Mouse (Mus musculus): ENCODE results near the gene Zdhhc8.

Gene Zdhhc8

DNA sequence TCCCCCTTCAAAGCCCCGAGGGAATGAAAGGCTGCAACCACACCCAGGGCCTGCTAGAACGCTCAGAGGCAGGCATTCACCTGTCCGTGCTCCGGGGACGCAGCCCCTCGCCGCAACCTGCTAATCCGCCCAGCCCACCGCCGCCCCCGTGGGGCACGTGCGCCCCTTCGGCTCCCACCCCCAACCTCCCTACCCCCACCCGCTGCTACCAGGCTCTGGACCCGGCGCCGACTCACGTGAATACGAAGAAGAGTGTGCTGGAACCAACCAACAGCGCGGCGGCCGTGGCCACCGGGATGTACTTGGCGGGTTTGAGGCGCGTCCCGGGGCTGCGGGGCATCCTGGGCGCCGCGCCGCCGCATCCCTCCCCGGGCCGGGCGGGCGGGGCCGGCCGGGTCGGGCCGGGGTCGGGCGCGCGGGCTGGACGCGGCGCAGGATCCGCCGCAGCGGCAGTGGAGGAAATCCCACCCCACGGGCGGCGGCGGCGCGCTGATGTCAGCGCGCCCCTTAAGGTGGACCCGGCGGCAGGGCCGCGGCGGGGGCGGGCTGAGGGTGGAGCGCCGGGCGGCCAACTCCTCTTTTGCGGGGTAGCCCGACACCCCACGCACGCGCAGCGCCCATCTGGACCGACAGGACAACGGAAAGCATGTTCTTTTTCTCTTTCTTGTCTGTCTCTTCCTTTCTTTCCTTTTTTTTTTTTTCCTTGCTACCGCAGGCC is at the start of gene Zdhhc8:
Gene Zdhhc8 (minus strand): TSS at position 466 of the 718 bp plus-strand sequence.
- DNase-seq (ENCODE audit: extremely low spot score, low read depth, low spot score) = no peak

DNA sequence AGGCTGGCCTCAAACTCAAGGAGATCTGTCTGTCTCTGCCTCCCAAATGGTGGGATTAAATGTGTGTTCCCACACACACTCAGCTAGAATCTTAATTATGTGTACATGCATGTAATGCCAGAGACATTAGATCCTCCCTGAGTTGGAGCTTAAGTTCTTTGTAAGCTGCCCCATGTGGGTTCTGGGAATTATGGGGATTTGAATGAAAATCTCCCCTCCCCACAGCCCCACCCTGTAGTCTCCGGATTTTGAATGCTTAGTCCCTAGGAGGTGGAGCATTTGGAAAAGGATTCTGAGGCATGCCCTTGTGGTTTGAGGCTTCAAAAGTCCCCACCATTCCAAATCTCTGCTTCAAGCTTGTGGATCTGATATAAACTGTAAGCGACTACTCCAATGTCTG is 40.2 kb upstream of the Zdhhc8 start:
- DNase-seq (ENCODE audit: extremely low spot score, low read depth, low spot score) = no peak

DNA sequence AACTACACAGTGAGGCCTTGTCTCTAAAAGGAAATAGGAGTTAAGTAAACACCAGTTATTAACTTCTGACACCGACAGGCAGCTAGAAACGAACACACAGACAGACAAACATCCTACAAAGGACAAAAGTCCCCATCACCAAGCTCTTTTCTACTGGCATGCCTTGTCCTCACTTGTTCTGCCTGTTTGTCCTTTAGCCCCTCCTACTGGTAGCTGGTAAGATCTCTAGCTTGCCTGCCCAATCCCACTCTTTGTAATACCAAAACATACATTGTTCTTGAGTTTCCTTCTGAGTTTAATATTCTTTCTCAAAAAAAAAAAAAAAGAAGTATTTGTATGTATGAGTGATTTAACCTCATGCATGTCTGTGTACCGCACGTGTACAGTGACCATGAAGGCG is 33.2 kb upstream of the Zdhhc8 start:
- DNase-seq (ENCODE audit: extremely low spot score, low read depth, low spot score) = no peak

DNA sequence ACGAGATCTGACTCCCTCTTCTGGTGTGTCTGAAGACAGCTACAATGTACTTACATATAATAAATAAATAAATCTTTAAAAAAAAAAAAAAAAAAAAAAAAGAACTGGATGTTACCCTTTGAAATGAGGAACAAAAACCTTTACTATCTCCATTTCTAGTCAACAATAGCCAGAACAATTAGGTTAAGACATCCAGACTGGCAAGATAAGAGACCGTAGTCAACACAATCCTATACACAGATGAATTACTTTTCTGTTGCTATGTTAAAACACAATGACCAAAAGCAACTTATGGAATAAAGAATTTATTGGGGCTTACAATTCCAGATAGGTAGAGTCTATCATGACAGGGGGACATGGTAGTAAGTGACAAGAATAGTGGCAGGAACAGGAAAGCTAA is 30.1 kb upstream of the Zdhhc8 start:
- DNase-seq (ENCODE audit: extremely low spot score, low read depth, low spot score) = no peak

DNA sequence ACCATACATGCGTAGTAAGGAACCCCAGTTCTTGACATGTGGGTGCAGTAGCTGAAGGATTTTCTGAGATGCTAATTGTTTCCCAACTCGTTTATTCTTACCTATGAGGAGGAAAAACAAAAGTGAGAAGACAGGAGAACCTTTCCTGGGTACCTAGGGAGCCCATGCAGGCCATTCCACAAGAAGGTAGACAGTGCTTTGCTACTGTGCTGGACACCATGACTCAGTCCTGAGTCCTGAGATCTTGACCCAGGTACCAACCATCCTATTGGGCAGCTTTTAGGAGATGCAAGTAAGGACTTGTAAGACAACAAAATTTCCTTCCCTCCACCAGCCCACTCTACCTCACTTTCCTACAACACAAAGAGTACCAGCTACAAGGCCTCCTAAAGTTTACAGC is 23.3 kb upstream of the Zdhhc8 start, which contains the start of gene Gm49776:
Gene Gm49776 (minus strand): TSS at position 101 of the 400 bp plus-strand sequence.
- no peak for DNase-seq (ENCODE audit: extremely low spot score, low read depth, low spot score)

DNA sequence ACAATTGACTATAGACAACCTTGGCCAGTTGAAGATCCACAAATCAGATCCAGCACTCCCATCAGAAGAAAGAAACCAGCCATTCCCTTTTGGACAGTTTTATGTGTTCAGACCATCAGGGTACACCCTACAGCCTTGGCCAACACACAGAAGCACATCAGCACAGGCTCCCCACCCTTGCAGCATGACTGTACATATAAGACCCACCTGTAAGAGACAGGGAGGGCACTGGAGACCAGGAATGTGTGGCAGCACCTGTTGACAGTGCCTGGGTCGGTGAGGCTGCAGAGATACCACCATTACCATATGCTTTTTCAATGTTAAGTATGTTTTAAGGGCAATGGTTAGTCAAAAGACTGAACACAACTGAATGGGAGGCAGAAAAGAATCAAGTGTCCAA is 18.9 kb upstream of the Zdhhc8 start:
- no peak for DNase-seq (ENCODE audit: extremely low spot score, low read depth, low spot score)

DNA sequence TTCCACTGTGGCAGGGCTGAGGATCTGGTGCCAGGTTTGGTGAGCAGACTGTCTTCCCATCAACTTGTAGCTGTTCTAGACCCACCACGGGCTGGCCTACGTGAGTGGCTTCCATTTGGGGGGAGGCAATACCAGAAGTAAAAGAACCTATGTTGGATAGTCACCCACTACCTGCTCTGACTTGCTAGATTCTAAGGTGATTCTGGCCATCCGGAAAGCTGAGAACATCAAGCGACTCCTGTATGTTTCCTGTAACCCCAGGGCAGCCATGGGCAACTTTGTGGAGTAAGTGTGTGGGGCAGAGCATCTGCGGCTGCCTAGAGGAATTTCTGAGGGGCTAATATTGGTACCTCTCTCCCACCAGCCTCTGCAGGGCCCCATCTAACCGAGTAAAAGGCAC is 17.8 kb upstream of the Zdhhc8 start:
- no peak for DNase-seq (ENCODE audit: extremely low spot score, low read depth, low spot score)

DNA sequence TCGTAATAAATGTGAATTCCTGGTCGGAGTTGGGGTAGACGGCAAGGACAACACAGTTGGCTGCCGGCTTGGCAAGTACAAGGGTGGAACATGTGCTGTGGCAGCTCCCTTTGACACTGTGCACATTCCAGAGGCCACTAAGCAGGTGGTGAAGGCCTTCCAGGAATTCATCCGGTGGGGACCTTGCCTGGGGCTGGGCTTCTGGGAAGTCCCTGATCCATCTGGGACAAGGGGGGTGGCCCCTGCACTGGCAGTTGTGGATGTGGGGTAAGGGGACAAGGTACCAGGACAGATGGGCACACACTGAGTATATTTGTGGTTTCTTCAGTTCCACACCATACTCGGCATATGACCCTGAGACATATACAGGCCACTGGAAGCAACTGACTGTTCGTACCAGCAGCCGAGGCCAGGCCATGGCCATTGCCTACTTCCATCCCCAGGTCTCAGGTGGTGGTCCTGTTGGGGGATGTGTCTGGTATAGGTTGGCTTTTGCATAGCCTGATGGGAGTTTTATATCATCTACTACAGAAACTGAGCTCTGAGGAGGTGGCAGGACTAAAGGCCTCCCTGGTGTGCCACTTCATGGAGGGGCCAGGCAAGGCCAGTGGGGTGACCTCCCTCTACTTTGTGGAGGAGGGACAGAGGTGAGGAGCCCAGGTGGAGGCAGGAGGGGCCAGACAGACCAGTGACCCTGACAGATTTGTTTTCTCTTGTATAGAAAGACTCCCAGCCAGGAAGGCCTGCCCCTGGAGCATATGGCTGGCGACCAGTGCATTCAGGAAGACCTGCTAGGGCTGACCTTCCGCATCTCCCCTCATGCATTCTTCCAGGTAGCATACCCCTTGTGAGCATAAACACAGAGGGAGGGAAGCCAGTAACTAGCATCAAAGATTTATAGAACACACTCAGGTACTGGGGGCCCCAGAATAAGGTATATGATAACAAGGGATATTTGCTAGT is 16.2 kb upstream of the Zdhhc8 start:
- no peak for DNase-seq (ENCODE audit: extremely low spot score, low read depth, low spot score)

DNA sequence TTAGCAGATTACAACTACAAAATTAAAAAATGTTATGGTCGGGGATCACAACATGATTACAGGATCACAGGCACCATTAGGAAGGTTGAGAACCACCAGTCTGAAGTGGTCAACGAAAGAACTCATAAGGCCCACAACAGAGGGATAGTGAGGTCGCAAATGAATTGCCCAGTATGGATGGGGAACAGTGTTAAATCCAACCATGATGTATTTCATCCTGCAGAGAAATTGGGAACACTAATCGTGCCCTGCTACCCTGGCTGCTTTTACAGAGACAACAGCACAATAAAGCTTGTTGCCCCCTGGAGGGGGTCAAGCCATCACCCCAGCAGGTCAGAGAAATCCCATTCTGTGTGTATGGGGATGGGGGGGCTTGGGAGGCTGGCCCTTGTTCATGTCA is 15.3 kb upstream of the Zdhhc8 start:
- no peak for DNase-seq (ENCODE audit: extremely low spot score, low read depth, low spot score)

DNA sequence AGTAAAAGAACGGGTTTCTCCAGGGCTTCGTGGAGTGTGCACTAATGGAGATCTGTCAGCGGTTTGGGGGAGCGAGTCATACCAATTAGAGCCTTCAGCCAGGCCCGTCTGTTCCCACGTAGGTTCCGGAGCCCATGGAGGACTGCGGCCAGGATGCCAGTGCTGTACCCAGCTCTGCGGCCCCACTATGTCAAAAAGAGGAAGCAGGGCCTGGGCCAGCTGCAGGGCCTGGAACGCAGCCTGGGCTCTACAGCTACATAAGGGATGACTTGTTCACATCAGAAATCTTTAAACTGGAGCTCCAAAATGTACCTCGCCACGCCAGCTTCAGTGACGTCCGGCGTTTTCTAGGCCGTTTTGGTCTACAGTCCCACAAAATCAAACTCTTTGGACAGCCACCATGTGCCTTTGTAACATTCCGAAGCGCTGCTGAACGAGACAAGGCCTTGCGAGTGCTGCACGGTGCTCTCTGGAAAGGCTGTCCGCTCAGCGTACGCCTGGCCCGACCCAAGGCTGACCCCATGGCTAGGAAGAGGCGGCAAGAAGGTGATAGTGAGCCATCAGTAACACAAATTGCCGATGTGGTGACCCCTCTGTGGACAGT is 14.5 kb upstream of the Zdhhc8 start:
- DNase-seq (ENCODE audit: extremely low spot score, low read depth, low spot score) = no peak

DNA sequence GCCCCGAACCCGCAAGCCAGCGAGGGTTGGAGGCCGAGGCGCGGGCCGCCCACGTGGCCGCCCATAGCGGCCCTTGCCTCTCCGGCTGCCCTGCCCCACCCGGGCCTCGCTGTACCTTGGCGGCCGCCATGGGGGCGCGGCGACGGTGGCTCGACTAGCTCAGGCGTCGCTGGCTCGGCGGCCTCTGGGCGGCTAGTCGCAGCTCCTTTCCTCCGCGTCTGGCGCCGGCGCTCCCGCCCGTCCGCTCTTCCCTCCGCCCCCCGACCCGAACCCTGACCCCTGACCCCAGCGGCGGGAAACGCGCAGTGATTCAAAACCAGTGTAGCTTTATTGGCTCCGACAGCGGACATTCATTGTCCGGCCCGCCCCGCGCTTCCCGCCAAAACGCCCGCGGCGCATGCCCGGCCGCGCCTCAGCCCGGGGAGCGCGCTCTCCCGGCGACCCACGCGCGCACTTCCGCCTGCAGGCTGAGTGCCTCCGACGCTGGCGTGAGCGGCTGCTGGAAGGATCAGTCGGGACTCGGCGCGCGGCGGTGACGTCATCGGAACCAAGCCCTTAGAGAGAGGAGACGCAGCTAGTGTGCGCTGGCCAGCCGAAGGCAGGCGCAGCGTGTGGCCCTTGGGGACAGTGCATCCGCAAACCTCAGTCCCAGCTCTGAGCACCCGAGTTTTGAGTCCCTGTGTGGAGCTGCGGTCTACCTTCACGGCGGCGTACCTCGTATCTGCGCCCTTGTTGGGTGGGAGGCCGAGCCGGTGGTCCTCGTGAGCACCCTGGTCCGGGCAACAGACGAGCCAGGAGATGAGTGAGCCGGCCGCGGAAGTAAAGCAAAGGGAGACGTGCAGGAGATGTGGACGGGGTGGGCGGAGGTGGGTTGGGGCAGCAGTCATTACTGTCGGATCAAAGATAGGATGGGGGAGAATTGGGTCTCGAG is 13.8 kb upstream of the Zdhhc8 start, which contains the start of the genes Trmt2a and Ranbp1:
Gene Trmt2a (plus strand): TSS at position 247 of the 931 bp plus-strand sequence.
Gene Ranbp1 (minus strand): TSS at position 300 of the 931 bp plus-strand sequence.
- DNase-seq (ENCODE audit: extremely low spot score, low read depth, low spot score) = peak; percentile 87

DNA sequence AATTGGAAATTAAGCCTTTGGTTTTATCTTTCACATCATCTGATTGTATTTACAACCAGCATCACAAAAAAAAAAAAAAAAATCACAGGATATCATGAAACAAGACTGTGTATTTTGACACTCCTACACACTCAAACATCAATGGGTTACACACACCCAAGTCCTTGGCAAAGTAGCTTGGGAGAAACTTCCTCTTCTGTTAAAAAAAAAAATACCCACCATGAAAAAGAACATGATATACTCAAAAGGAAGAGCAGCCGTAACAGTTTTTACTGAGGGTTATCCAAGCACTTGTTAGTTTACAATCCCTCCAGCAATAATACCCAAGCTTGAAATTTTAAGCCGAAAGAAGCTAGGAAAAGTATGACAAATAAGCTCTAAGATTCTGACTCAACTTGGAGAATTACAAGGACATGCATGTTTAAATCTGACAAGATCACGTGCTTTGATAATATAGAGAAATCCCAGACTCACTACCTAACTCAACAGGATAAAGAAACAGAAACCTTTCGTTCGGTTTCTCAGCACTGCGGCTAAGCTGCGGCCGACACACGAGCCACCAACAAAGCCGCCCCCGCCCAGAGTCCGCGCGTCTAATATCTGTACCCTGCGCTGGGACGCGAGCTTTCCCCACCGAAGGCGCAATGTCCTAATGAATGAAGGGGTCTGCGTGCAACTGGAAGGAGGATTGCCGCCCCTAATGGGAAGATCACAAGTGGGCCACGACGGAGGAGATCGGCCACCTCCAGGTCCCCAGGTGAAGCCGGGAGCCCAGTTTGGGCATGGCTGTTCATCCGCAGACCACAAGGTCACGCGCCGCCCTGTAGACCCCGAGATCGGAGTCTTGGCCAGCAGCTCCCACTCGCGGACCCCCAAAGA is 12.8 kb upstream of the Zdhhc8 start:
- no peak for DNase-seq (ENCODE audit: extremely low spot score, low read depth, low spot score)

DNA sequence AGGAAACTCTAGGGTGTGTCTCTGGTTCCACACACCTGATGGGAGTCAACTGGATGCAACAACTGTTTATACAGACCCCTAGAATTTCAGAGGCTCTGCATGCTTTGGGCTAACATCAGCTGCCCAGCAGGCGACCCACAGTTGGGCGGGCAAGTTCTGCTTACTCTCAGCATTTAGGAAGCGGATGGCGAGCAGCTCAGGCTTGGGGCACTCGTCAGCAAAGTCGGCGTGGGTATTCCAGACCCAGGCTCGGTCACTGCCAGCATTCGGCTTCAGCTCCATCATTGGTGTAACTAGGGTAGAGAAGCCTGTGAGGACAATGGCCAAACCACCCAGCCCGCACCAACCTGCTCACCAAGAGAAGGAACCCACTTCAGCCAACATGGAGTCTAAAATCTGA is 6.6 kb upstream of the Zdhhc8 start:
- no peak for DNase-seq (ENCODE audit: extremely low spot score, low read depth, low spot score)

DNA sequence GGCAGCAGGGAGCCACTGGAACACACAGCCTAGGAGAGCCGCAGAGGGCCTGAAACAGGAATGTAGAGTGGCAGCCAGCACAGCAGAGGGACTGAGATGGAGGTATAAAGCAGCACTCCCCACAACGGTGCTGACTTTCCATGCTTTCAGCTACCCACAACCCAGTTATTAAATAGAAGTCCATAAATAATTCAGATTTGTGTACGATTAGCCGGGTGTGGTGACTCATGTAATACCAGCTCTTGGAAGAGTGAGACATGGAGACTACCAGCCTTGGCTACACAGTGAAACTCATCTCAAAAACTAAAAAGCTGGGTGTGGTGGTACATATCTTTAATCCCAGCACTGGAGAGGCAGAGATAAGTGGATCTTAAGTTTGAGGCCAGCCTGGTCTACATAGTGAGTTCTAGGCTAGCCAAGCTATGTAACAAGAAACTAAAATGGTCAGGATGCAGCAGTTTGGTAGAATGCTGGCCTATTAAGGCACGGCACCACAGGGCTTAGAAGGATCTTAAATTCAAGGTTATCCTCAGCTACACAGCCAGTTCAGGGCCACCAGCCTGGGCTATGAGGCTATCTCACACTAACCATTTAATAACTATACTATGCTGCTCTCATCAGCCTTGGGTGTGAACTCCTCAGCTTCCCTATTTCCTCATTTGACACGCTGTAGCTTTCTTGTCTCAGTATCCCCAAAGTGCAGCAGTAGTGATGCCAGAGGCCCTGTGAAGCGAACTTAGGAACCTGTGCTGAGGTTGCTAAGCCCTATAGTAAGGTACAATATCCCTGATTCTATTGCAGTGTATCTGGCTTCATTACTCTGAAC is 2.0 kb upstream of the Zdhhc8 start:
- DNase-seq (ENCODE audit: extremely low spot score, low read depth, low spot score) = no peak

DNA sequence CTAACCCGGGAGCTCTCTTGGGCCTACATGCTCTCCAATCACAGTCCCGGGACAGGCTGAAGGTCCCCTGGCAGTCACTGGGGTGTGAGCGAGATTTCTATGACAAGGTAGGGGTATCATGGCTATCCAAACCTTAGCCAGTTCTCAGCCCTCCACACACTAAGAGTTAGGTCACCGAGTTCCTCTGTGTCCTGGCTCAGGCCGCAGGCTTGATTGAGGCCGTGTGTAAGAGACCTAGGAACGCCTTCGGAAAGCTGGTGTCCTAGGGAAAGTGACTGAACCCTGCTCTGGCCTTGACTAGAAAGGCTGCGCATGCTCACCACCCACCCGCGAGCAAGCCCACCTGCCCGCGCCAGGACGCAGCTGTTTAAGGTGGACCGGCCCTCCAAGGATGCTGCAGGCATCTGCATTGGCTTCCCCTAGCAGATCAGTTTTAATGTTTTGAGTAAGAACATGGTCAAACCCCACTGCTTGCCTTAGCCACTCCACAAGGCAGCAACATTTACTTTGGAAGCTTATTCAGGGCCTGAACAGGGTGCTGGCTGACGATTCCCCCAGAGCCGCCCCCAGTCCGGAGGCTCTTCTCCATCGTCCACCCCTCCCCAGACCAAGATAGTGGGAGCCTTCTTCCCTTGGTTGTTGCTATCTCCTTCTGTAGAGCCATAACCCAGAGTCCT is 591 bp upstream of the Zdhhc8 start:
- no peak for DNase-seq (ENCODE audit: extremely low spot score, low read depth, low spot score)

DNA sequence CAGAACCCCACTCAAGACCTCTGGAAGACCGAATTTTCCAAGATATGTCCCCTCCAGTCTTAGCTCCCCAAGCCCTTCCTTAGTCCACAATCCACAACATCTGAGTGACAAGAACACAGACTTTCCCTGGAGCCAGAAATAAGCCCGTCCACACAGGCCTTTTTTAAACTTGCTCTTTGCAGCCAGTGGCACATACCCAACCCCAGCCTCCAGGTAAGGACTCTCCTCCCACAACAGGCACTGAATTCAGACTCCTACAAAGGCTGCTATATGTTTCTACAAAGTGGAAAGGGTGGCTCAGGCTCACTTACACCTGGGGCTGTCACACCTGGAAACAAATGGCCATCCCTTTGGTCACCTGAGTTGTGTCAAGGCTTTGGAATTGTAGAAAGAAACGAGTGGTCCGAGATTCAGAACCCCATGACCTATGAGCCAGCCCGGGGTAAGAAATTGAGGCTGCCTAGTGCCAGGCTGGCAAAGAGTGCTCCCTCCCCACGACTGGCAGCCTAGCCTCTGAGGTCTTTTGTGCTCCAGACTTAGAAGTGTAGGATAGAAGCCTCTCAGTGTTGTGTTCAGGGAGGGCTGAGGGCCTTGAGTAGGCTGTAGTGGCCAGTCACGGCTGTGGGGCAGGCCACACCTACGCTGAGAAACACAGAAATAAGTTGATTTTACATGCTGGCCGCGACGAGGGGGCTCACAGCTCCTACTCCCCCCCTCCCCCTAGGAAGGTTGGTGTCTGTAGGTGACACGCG is 841 bp downstream of the Zdhhc8 start:
- no peak for DNase-seq (ENCODE audit: extremely low spot score, low read depth, low spot score)

DNA sequence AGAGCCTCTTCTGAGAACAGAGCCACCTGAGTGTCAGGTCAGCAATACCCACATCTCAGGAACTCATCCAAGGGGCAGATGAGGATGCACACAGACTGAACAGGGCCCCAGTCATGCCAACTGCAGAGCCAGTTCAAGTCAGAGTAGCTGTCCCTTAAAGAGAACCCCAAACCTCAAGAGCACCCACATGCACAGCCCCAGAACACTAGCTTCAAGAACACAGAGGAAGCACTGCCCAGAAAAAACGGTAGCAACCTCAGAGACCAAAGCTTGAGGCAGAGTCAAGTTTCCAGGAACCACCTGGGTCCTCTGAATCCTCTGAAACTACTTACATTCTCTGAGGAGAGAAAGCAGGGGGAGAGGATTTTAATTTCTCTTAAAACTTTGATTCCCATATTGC is 1.5 kb downstream of the Zdhhc8 start:
- DNase-seq (ENCODE audit: extremely low spot score, low read depth, low spot score) = no peak
